Mouse (Mus musculus) intestine, embryonic 14.5 days (tissue): ENCODE measurements around the gene Macrod1. TPM values are rescaled to one million over a fixed set of nuclear protein-coding genes. Genes with fewer than 3 reads are reported as not detected.

Source experiments
- ATAC-seq: fragments of 200-750 bp; cut with Nextera tagmentation; replicated peaks from 2 replicates; pipeline ENCODE4 v1.8.0; 2017; ENCODE audit warnings: low read depth, moderate number of reproducible peaks, moderate TSS enrichment, moderate library complexity; ENCODE audit not compliant: low FRiP score, low TSS enrichment
- DNase-seq: peaks from one replicate; pipeline ENCODE4 v3.0.0-alpha.2; 2018; ENCODE audit warnings: low spot score
- H3K27ac ChIP-seq: fragments of 300-500 bp; sonication (generic); 2 replicates; pipeline ENCODE4 v1.5.1; 2014; ENCODE audit warnings: low read depth, mild to moderate bottlenecking, control low read depth
- H3K27me3 ChIP-seq: fragments of 300-500 bp; sonication (generic); replicated peaks from 2 replicates; pipeline ENCODE4 v1.6.1; 2014; ENCODE audit warnings: low read length, control low read depth; ENCODE audit not compliant: control insufficient read depth, insufficient read depth
- H3K36me3 ChIP-seq: fragments of 300-500 bp; sonication (generic); 2 replicates; pipeline ENCODE4 v1.6.1; 2014; ENCODE audit warnings: low read length, control low read depth; ENCODE audit not compliant: control insufficient read depth, insufficient read depth
- H3K4me1 ChIP-seq: fragments of 300-500 bp; sonication (generic); replicated peaks from 2 replicates; pipeline ENCODE4 v1.6.1; 2014; ENCODE audit warnings: low read length, control low read depth, mixed read lengths; ENCODE audit not compliant: control insufficient read depth, insufficient read depth
- H3K4me2 ChIP-seq: fragments of 300-500 bp; sonication (generic); 2 replicates; pipeline ENCODE4 v1.6.1; 2014; ENCODE audit warnings: low read length
- H3K4me3 ChIP-seq: fragments of 300-500 bp; sonication (generic); 2 replicates; pipeline ENCODE4 v1.5.1; 2014; ENCODE audit warnings: low read depth, low read length, control low read depth, mixed read lengths
- H3K9ac ChIP-seq: fragments of 300-500 bp; sonication (generic); 2 replicates; pipeline ENCODE4 v1.6.1; 2014; ENCODE audit warnings: mild to moderate bottlenecking, low read length
- H3K9me3 ChIP-seq: fragments of 300-500 bp; sonication (generic); 2 replicates; pipeline ENCODE4 v1.6.1; 2016; ENCODE audit warnings: low read length, control low read depth; ENCODE audit not compliant: control insufficient read depth
- WGBS: fragments of 180-500 bp; shearing (Covaris S2); extraction: QIAGEN DNeasy Blood & Tissue Kit; methylation state at CpG from one replicate; pipeline ENCODE4 v1.1.7; 2014; 5-methylcytosine and 5-hydroxymethylcytosine counted together
- polyA plus RNA-seq: library from polyadenylated mRNA; unstranded; fragments of >200 nt; fragmentation: Nextera tagmentation; extraction: Ambion mirVana; gene quantifications from 2 replicates; pipeline ENCODE4 v1.2.1, GENCODE M21; 2014

Gene Macrod1
- polyA plus RNA-seq, 1 experiment from 2014 or later: 8.5 TPM

GRCm38 (mm10) chr19:7122277-7122676 lies 65.7 kb downstream of the Macrod1 start:
- H3K9ac ChIP-seq: no peak overlapping the region
- ATAC-seq: no peak; the same call in 1 of the 2 replicates

DNA sequence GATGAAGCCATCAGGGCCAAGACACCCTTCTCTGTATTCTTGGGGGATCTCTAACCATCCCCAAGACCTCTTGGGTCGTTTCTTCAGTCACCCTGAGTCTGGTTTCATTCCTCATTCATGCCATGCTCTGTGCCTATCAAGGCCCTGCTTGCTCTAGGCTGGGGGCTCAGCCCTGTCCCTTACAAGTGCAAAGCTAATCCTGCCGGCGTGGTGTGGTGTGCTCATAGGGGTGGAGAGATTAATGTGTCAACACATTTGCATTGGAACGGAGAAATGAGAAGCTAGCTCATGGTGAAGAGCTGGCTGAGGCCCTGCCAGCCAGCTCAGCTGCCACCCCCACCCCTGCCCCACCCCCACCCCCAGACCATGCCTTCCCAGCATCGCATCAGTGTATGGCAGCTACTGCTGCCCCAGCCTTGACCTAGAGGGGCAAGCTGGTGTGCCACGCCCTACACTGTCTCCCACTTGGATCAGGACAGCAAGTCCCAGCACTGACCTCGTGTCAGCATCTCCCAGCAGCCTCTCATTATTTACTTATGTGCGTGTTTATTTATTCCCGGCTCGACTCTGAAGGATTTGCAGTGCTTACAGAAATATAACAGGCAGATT lies 66.2 kb downstream of the Macrod1 start:
- H3K27ac ChIP-seq: no peak overlapping the region
- no peak overlapping the region for H3K4me2 ChIP-seq
- 30% methylated on average over 10 of the region's 10 CpGs for WGBS
- no peak overlapping the region for H3K9ac ChIP-seq
- no peaks in the 10 kb centered on the region for H3K36me3 ChIP-seq
- H3K27me3 ChIP-seq: no peaks in the 10 kb centered on the region
- H3K9me3 ChIP-seq: no peaks in the 10 kb centered on the region
- H3K4me1 ChIP-seq: peaks cover 12% of the 10 kb centered on the region
- ATAC-seq (no peak), DNase-seq (no peak)
- no peak overlapping the region for H3K4me3 ChIP-seq

More at GRCm38 (mm10) chr19:7122277-7122676, 65.7 kb downstream of the Macrod1 start:
- Histone ChIP-seq H3K4me1 (peaks cover 12% of the 10 kb centered on the region), H3K27me3 (no peaks in the 10 kb centered on the region), H3K27ac (no peak overlapping the region), H3K4me3 (no peak overlapping the region), H3K4me2 (no peak overlapping the region), H3K9me3 (no peaks in the 10 kb centered on the region), H3K36me3 (no peaks in the 10 kb centered on the region)
- no peak for DNase-seq
- WGBS: 39% methylated on average over 4 of the region's 4 CpGs

DNA sequence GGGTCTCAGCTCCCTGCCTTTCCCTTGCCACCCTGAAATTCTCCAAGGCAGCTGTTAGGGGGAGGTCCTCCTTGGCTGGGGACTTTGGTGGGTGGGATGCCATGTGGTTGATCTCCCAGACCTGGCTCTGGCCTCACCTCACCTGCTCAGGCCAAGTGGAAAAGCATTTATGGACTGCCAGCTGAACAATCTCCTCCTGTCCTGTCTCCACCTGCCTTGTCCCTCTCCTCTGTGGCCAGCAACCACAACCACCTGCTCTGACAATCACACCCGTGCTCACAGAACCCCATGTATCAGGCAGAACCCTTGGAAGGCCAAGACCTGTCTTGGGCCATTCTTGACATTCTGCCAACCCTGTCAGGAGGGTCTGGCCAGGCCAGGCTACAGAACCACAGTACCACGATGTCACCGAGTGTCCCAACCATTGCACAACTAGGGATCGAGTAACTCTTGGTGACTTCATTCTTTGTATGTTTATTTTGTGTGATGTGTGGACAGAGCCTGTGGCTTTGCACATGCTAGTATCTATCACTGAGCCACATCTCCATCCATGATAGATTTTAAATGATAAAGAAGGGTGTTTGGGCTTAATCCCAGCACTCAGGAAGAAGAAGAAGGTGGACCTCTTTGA lies 69.0 kb downstream of the Macrod1 start:
- Histone ChIP-seq H3K27me3 (no peaks in the 10 kb centered on the region), H3K9ac (no peak overlapping the region), H3K4me3 (no peak overlapping the region), H3K36me3 (no peaks in the 10 kb centered on the region), H3K27ac (no peak overlapping the region), H3K4me2 (no peak overlapping the region), H3K9me3 (no peaks in the 10 kb centered on the region), H3K4me1 (peaks cover 17% of the 10 kb centered on the region)
- no peak for DNase-seq
- ATAC-seq: no peak
- 87% methylated on average over 4 of the region's 4 CpGs for WGBS

DNA sequence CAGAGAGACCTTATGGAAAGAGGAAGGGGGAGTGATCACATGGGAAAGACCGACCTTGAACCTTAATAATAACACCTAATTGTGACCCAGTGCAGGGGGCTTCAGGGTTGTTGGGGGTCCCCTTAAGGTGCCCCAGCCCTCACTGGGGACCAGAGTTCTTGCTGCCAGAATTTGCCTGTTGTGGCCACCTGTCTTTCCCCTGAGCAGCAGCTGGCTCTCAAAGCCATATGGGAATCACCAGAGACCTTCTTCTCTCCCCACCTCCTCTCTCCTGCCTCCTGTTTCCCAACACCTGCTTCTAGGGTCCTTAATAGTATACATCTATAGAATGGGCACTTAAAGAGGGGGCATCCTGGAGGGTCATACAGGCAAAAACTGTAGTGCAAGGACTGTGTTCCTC lies 69.6 kb downstream of the Macrod1 start:
- peaks cover 17% of the 10 kb centered on the region for H3K4me1 ChIP-seq
- no peak for ATAC-seq
- no peak overlapping the region for H3K27ac ChIP-seq
- 63% methylated on average over 1 of the region's 1 CpGs for WGBS
- H3K9ac ChIP-seq: no peak overlapping the region
- no peak overlapping the region for H3K4me3 ChIP-seq
- H3K27me3 ChIP-seq: no peaks in the 10 kb centered on the region
- no peaks in the 10 kb centered on the region for H3K36me3 ChIP-seq
- no peaks in the 10 kb centered on the region for H3K9me3 ChIP-seq
- DNase-seq: no peak
- H3K4me2 ChIP-seq: no peak overlapping the region

GRCm38 (mm10) chr19:7126933-7127332 lies 70.3 kb downstream of the Macrod1 start:
- no peak overlapping the region for H3K9ac ChIP-seq
- DNase-seq (no peak), ATAC-seq (no peak)
- no peaks in the 10 kb centered on the region for H3K27me3 ChIP-seq
- peaks cover 17% of the 10 kb centered on the region for H3K4me1 ChIP-seq
- H3K36me3 ChIP-seq: no peaks in the 10 kb centered on the region
- no peaks in the 10 kb centered on the region for H3K9me3 ChIP-seq
- H3K27ac ChIP-seq: no peak overlapping the region
- WGBS: 46% methylated on average over 2 of the region's 2 CpGs
- H3K4me3 ChIP-seq: no peak overlapping the region
- no peak overlapping the region for H3K4me2 ChIP-seq

DNA sequence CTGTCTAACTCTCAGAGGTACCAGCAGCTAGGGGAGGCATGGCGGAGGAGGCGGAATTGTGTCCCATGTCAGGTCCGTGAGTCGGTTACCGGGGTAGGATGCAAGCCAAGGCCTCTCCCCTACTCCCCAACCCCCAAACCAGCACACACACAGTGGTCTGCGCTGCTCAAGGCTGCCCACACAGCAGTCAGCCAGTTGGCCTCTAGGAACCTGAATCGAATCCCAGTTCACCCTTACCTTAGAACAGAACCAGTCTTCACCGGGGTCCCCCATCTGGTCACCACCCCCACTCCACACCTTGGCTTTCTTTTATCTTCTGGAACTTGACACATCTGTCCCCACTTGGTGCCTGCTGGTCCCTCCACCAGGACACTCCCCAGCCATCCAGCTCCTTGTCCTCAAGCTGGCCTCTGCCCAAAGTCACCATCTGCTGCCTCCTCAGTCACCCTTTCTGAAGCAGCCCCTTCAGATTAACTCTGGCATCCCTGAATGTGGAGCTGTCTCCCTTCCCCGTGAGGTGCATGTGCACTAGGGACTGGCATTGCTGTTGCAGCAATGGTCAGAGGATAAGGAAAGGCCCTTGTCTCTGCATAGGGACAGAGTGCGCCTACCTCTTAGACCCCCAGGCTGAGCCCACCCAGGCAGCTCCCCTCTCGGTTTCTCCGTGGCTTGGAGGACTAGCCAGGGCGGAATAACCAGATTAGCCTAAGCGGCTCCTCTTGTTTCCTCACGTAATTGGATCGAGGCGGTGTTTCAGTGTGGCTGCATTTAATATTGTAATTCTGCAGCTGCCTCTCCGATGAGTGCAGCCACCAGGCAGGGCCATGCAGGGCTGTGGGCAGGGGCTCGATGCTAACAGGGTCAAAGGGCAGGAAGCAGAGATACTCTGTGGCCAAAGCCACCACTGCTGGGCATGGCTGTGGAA lies 72.2 kb downstream of the Macrod1 start:
- WGBS: 73% methylated on average over 19 of the region's 19 CpGs
- Histone ChIP-seq H3K4me1 (peaks cover 4% of the 10 kb centered on the region), H3K4me3 (no peak overlapping the region), H3K27me3 (no peaks in the 10 kb centered on the region), H3K9me3 (no peaks in the 10 kb centered on the region), H3K27ac (no peak overlapping the region), H3K4me2 (no peak overlapping the region), H3K9ac (no peak overlapping the region), H3K36me3 (no peaks in the 10 kb centered on the region)
- DNase-seq: no peak
- 0 out of 2 replicates have a peak, but pooled peaks have one; percentile 17 for ATAC-seq

GRCm38 (mm10) chr19:7130317-7130716 lies 73.7 kb downstream of the Macrod1 start:
- H3K9ac ChIP-seq: no peak overlapping the region
- no peak for DNase-seq
- H3K9me3 ChIP-seq: no peaks in the 10 kb centered on the region
- no peaks in the 10 kb centered on the region for H3K27me3 ChIP-seq
- ATAC-seq: no peak
- H3K36me3 ChIP-seq: no peaks in the 10 kb centered on the region
- H3K4me3 ChIP-seq: no peak overlapping the region
- WGBS: 54% methylated on average over 11 of the region's 11 CpGs
- peaks cover 19% of the 10 kb centered on the region for H3K4me1 ChIP-seq
- no peak overlapping the region for H3K4me2 ChIP-seq
- no peak overlapping the region for H3K27ac ChIP-seq

- Histone ChIP-seq H3K4me2 (no peak overlapping the region), H3K27me3 (no peaks in the 10 kb centered on the region), H3K4me3 (no peak overlapping the region), H3K4me1 (peaks cover 45% of the 10 kb centered on the region), H3K9me3 (no peaks in the 10 kb centered on the region), H3K36me3 (no peaks in the 10 kb centered on the region), H3K9ac (no peak overlapping the region), H3K27ac (no peak overlapping the region)
- ATAC-seq: no peak
- WGBS: 88% methylated on average over 9 of the region's 9 CpGs
- DNase-seq: no peak
Measured at GRCm38 (mm10) chr19:7133436-7133835, 76.8 kb downstream of the Macrod1 start.
